Mouse (Mus musculus) kidney, adult 2 months (tissue): ENCODE data around the gene Sh2d7.

Source experiments
- CTCF ChIP-seq: fragments of 200-500 bp; conservative IDR thresholded peaks from 2 replicates; pipeline ENCODE4 v1.5.1; 2011; ENCODE audit warnings: low read depth, mild to moderate bottlenecking, control low read depth, low read length, moderate library complexity, mixed read lengths; ENCODE audit not compliant: insufficient read depth, insufficient read length
- POLR2A ChIP-seq: fragments of 200-500 bp; IDR thresholded peaks from one replicate; pipeline ENCODE4 v1.6.1; 2011; ENCODE audit warnings: low read depth, low read length, control low read depth

DNA sequence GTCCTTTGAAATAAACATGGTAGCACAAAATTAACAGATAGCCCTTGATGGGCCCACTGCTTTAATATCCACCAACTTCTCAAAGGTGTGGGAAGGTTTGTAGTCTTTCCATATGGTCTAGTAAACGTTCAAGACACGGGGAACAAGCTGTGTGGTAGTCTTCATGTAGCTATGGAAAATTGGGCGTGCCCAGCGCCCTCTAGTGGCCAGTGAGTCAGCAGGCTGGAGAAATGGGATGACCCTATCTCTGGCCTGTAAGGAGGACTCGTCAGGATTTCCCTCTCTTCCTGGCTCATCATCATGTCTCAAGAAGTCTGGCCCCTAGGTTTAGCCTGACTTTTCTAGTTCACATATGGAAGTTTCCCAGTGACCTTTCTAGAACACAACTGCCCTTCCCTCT is 8.8 kb downstream of the Sh2d7 start:
- TF ChIP-seq POLR2A: no peak
- TF ChIP-seq CTCF: peak; percentile 91
